Mouse (Mus musculus): Measurements from ENCODE around the gene Gm20696.

DNA sequence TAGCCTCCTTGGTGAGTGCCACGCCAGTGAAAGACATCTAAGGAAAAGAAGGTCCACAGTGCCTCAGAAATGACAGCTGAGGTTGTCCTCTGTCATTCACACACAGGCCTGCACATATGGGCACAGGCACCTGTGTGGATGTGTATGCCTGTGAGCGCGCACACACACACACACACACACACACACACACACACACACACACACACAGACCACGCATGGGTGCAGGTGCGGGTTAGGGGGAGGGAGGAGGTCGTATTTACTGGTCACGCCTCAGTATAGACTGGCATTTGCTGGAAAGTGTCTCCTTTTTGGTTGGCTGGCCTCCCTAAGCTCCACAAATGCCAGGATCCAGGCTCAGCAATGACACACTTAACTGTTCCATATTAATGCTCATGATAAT lies 449.4 kb downstream of the Gm20696 start:
- TF ChIP-seq POLR2A (IDR thresholded peaks at IDR 0.05; ENCODE audit: extremely low read depth, insufficient read depth, low read length) (no peak), CTCF (IDR thresholded peaks at IDR 0.05; ENCODE audit: extremely low read depth, insufficient read depth, low read length) (no peak)
